Mouse (Mus musculus) inflammation-experienced regulatory T-cells, adult 6 months (primary cell): ENCODE measurements around the gene Haus4. TPM values are rescaled to one million over a fixed set of nuclear protein-coding genes. Genes with fewer than 3 reads are reported as not detected.

ENCODE experiments used
- ATAC-seq: one replicate; pipeline ENCODE4 v1.8.0; 2017
- polyA plus RNA-seq, 3 experiments: library from polyadenylated mRNA; unstranded; fragments of 100-300 nt; shearing (Covaris generic); gene quantifications; one replicate each; pipeline ENCODE4 v1.2.1; 2017

Gene Haus4
- 10 to 100 TPM; 24.6 to 39.7 (median 31.6) TPM for polyA plus RNA-seq

- ATAC-seq, result peak; percentile 82
These were observed at the start of gene Haus4 for GRCm38 (mm10) chr14:54553975-54554769. TSS of gene Haus4 (minus strand) at chr14:54554616.

- no peak for ATAC-seq
These were observed 49.3 kb upstream of the Haus4 start for GRCm38 (mm10) chr14:54603686-54604085.

GRCm38 (mm10) chr14:54603038-54603654 lies 48.7 kb upstream of the Haus4 start:
- ATAC-seq, result peak; percentile 99

GRCm38 (mm10) chr14:54602613-54603012 lies 48.2 kb upstream of the Haus4 start:
- no peak for ATAC-seq

- ATAC-seq, result no peak
These were observed 47.2 kb upstream of the Haus4 start for GRCm38 (mm10) chr14:54601601-54602000.

GRCm38 (mm10) chr14:54597084-54597483 lies 42.7 kb upstream of the Haus4 start:
- ATAC-seq, result no peak

- ATAC-seq, result no peak
These were observed 40.4 kb upstream of the Haus4 start for GRCm38 (mm10) chr14:54594631-54595414.

GRCm38 (mm10) chr14:54594055-54594454 lies 39.6 kb upstream of the Haus4 start:
- ATAC-seq, result no peak

- ATAC-seq, result no peak
These were observed 38.0 kb upstream of the Haus4 start for GRCm38 (mm10) chr14:54592319-54592934.

- ATAC-seq, result no peak
These were observed 36.6 kb upstream of the Haus4 start for GRCm38 (mm10) chr14:54591056-54591455.

GRCm38 (mm10) chr14:54583681-54584338 lies 29.4 kb upstream of the Haus4 start:
- no peak for ATAC-seq

GRCm38 (mm10) chr14:54582536-54582935 lies 28.1 kb upstream of the Haus4 start:
- ATAC-seq, result no peak

GRCm38 (mm10) chr14:54579638-54580037 lies 25.2 kb upstream of the Haus4 start:
- no peak for ATAC-seq

- peak; percentile 82 for ATAC-seq
These were observed 23.6 kb upstream of the Haus4 start for GRCm38 (mm10) chr14:54578063-54578462.

- ATAC-seq, result peak; percentile 33
These were observed 22.9 kb upstream of the Haus4 start, which contains the start of gene Ajuba for GRCm38 (mm10) chr14:54577089-54577982. TSS of gene Ajuba (minus strand) at chr14:54577558.

GRCm38 (mm10) chr14:54576241-54577088 lies 22.0 kb upstream of the Haus4 start:
- ATAC-seq, result no peak

GRCm38 (mm10) chr14:54575631-54576030 lies 21.2 kb upstream of the Haus4 start:
- no peak for ATAC-seq

- no peak for ATAC-seq
These were observed 20.6 kb upstream of the Haus4 start for GRCm38 (mm10) chr14:54575031-54575430.

GRCm38 (mm10) chr14:54574253-54574652 lies 19.8 kb upstream of the Haus4 start:
- ATAC-seq, result no peak
